Mouse (Mus musculus) intestine, embryonic 16.5 days (tissue): ENCODE measurements around the gene Gm21746. TPM values are rescaled to one million over a fixed set of nuclear protein-coding genes. Genes with fewer than 3 reads are reported as not detected.
"Not testable (repeated sequence)": the region's sequence is repeated elsewhere in the genome, so short reads cannot be mapped to it uniquely, and the experiment has no call there.

Experiments
- ATAC-seq: fragments of 200-750 bp; cut with Nextera tagmentation; 2 replicates; pipeline ENCODE4 v1.8.0; 2017; ENCODE audit warnings: moderate TSS enrichment, moderate library complexity
- H3K27ac ChIP-seq: fragments of 300-500 bp; sonication (generic); 2 replicates; pipeline ENCODE4 v1.5.1; 2014; ENCODE audit warnings: mild to moderate bottlenecking, low read length
- H3K27me3 ChIP-seq: fragments of 300-500 bp; sonication (generic); replicated peaks from 2 replicates; pipeline ENCODE4 v1.6.1; 2014; ENCODE audit warnings: low read length, control low read depth, mixed read lengths; ENCODE audit not compliant: control insufficient read depth, insufficient read depth
- H3K36me3 ChIP-seq: fragments of 300-500 bp; sonication (generic); 2 replicates; pipeline ENCODE4 v1.6.1; 2014; ENCODE audit warnings: low read length, control low read depth; ENCODE audit not compliant: control insufficient read depth, insufficient read depth
- H3K4me1 ChIP-seq: fragments of 300-500 bp; sonication (generic); 2 replicates; pipeline ENCODE4 v1.6.1; 2014; ENCODE audit warnings: low read length, control low read depth, mixed read lengths; ENCODE audit not compliant: control insufficient read depth, insufficient read depth
- H3K4me2 ChIP-seq: fragments of 300-500 bp; sonication (generic); 2 replicates; pipeline ENCODE4 v1.6.1; 2014; ENCODE audit warnings: low read depth, low read length, control low read depth
- H3K4me3 ChIP-seq: fragments of 300-500 bp; sonication (generic); 2 replicates; pipeline ENCODE4 v1.5.1; 2014; ENCODE audit warnings: mild to moderate bottlenecking, low read length
- H3K9ac ChIP-seq: fragments of 300-500 bp; sonication (generic); 2 replicates; pipeline ENCODE4 v1.6.1; 2014; ENCODE audit warnings: low read depth, low read length
- H3K9me3 ChIP-seq: fragments of 300-500 bp; sonication (generic); 2 replicates; pipeline ENCODE4 v1.6.1; 2016; ENCODE audit warnings: low read length, control low read depth; ENCODE audit not compliant: control insufficient read depth
- WGBS: fragments of 180-500 bp; shearing (Covaris S2); extraction: QIAGEN DNeasy Blood & Tissue Kit; methylation state at CpG from one replicate; pipeline ENCODE4 v1.1.7; 2014; 5-methylcytosine and 5-hydroxymethylcytosine counted together
- polyA plus RNA-seq: library from polyadenylated mRNA; unstranded; fragments of >200 nt; fragmentation: Nextera tagmentation; extraction: Ambion mirVana; gene quantifications from 2 replicates; pipeline ENCODE4 v1.2.1, GENCODE M21; 2015

Gm21746 gene
- polyA plus RNA-seq: not detected in 2 replicates

DNA sequence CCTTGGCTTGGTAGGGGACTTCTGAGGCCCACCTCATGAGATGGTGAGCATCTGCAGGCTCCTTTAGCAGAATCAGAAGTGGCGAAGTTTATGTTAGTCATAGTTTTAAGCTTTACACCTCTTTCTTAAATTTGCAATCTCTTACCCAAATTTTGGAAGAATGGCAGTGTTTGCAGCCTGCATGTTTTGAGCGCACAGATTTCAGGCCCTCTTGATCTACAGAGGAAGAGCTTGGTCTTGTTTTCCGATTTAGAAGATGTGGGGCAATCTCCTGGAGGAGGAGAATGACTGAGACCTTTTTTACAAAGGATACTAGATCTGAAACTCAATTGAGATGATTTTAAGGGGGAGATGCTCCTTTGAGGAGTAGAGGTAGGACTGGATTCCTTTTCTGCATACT is at the start of gene Gm21746:
Gm21746 (minus strand) TSS at position 101 of the 400 bp plus-strand sequence.
- WGBS: 68% methylated on average over 2 of the region's 3 CpGs
- not testable (repeated sequence) for H3K27ac ChIP-seq, H3K4me3 ChIP-seq, H3K9me3 ChIP-seq, H3K27me3 ChIP-seq, H3K36me3 ChIP-seq, H3K4me2 ChIP-seq, H3K9ac ChIP-seq, H3K4me1 ChIP-seq, ATAC-seq

DNA sequence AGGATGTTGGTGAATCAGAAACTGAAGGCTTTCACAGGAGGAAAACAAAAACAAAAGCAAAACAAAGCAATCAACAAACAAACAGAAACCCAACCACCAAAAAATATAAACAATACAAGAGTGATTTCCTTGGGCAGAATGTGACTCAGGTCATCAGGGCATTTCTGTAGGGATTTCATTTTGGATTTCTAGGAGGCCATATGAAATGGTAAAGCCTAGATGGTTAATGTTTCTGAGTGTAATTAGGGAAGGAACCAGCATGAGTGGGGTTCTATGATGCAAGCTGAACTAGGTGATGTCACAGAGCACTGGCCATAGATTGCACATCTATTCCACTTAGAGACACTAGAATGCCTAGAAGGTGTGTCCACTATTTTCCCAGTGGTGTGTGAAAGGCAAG is 29.0 kb upstream of the Gm21746 start, which contains the start of gene Gm20873:
Gm20873 (plus strand) TSS at position 301 of the 400 bp plus-strand sequence.
- H3K27ac ChIP-seq, H3K9ac ChIP-seq, H3K9me3 ChIP-seq, H3K36me3 ChIP-seq, H3K4me2 ChIP-seq, ATAC-seq, H3K4me3 ChIP-seq, H3K27me3 ChIP-seq, H3K4me1 ChIP-seq: not testable (repeated sequence)

Other genes with a start within 250 kb of the Gm21746 start
- not detected in 2 replicates for gene Gm20873, start 29.1 kb upstream of the Gm21746 start, polyA plus RNA-seq